Mouse (Mus musculus): ENCODE measurements around the gene Smarcd2. TPM values are rescaled to one million over a fixed set of nuclear protein-coding genes. Genes with fewer than 3 reads are reported as not detected.

Gene Smarcd2
- total and polyA plus RNA-seq, 2 experiments from 2014 or later = 10.7 to 43.0 TPM

DNA sequence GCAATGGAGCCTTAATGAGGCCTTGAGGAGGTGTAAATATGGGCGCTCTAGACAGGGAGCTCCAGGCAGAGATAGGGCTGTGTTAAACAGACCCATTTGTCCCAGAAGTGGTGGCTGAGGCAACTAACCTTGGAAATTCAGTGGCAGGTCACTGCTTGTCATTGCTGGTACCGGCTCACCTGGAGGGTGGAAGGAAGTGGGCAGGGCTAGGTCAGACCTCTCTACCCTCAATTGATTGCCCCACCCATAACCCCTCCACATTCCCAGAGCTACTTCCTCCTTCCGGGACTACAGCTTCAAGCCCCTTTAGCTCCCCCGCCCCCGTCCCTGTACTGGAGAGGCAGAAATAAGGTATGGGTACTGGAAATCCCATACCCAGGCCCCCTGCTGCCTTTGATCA is 40.8 kb upstream of the Smarcd2 start:
- Histone ChIP-seq H3K4me2 (ENCODE audit: low read depth, low read length) (no peak overlapping the region), H3K4me3 (ENCODE audit: low read depth, low read length) (no peak overlapping the region)
- 56% methylated on average over 5 of the region's 5 CpGs for WGBS

DNA sequence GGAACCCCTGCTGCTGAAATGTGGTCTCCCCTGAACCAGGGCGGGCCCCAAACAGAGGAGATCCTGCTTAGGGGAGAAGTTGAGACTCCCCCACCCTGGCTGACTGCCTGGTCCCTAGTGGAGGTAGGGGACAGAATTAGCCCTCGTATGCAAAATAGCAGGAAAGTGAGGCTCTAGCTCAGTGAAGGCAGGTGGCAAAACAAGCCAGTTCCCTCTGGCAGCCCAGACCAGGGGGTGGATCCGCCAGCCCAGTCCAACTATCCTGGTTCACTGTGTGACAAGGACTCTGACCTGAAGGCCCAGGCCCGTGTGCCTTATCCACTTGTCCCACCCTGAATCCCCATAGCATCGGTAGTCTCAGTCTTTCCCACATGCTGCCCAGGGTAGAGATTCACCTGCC is 37.4 kb upstream of the Smarcd2 start:
- DNase-seq (ENCODE audit: low spot score) (no peak), ATAC-seq (ENCODE audit: insufficient read depth, low read depth) (no peak)
- Histone ChIP-seq H3K4me3 (ENCODE audit: low read depth, low read length) (no peak overlapping the region), H3K36me3 (replicated peaks; ENCODE audit: control insufficient read depth, insufficient read depth, low read length) (no peaks in the 10 kb centered on the region), H3K27ac (ENCODE audit: low read depth) (no peak overlapping the region), H3K4me1 (ENCODE audit: control insufficient read depth, insufficient read depth) (no peaks in the 10 kb centered on the region), H3K27me3 (ENCODE audit: control insufficient read depth, insufficient read depth, low read length) (no peaks in the 10 kb centered on the region), H3K4me2 (ENCODE audit: low read depth, low read length) (no peak overlapping the region), H3K9me3 (replicated peaks; ENCODE audit: control insufficient read depth, low read length) (no peaks in the 10 kb centered on the region), H3K9ac (replicated peaks; ENCODE audit: low read depth, low read length) (no peak overlapping the region)
- no peak for TF ChIP-seq CTCF (IDR thresholded peaks at IDR 0.05; ENCODE audit: low read depth)
- no peak for TF ChIP-seq EP300 (IDR thresholded peaks at IDR 0.05; ENCODE audit: low read depth)
- 64% methylated on average over 5 of the region's 5 CpGs for WGBS

More for the DNA sequence above, 40.8 kb upstream of the Smarcd2 start:
- Histone ChIP-seq H3K9me3 (replicated peaks; ENCODE audit: control insufficient read depth, low read length) (no peaks in the 10 kb centered on the region), H3K9ac (replicated peaks; ENCODE audit: low read depth, low read length) (no peak overlapping the region), H3K27me3 (ENCODE audit: control insufficient read depth, insufficient read depth, low read length) (no peaks in the 10 kb centered on the region), H3K4me1 (ENCODE audit: control insufficient read depth, insufficient read depth) (no peaks in the 10 kb centered on the region), H3K27ac (ENCODE audit: low read depth) (no peak overlapping the region), H3K36me3 (replicated peaks; ENCODE audit: control insufficient read depth, insufficient read depth, low read length) (no peaks in the 10 kb centered on the region)
- ATAC-seq (ENCODE audit: insufficient read depth, low read depth) = no peak
- DNase-seq (ENCODE audit: low spot score) = no peak
- TF ChIP-seq EP300 (IDR thresholded peaks at IDR 0.05; ENCODE audit: low read depth) (no peak), CTCF (IDR thresholded peaks at IDR 0.05; ENCODE audit: low read depth) (no peak)

DNA sequence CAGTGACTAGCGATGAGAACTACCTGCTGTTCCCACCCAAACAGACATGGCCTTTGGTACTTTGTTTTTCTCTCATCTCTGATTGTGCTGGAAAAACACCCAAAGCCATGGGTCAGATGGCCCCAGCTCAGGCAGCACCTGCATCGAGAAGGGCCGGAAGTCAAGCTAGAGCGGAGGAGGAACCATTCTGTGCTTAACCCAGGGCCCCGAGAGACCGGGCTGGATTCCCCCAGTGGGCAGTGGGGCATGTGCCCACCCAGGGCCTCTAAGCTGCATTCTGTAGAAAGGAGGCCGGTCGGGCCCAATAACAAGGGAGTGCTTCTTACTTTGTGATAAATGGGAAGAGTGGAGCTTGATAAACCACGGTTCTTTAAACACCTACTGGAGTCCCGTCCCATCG is 35.4 kb upstream of the Smarcd2 start:
- Histone ChIP-seq H3K27me3 (ENCODE audit: control insufficient read depth, insufficient read depth, low read length) (no peaks in the 10 kb centered on the region), H3K36me3 (replicated peaks; ENCODE audit: control insufficient read depth, insufficient read depth, low read length) (no peaks in the 10 kb centered on the region), H3K4me2 (ENCODE audit: low read depth, low read length) (no peak overlapping the region), H3K4me1 (ENCODE audit: control insufficient read depth, insufficient read depth) (no peaks in the 10 kb centered on the region), H3K4me3 (ENCODE audit: low read depth, low read length) (no peak overlapping the region), H3K27ac (ENCODE audit: low read depth) (no peak overlapping the region), H3K9me3 (replicated peaks; ENCODE audit: control insufficient read depth, low read length) (no peaks in the 10 kb centered on the region), H3K9ac (replicated peaks; ENCODE audit: low read depth, low read length) (no peak overlapping the region)
- ATAC-seq (ENCODE audit: insufficient read depth, low read depth) (no peak), DNase-seq (ENCODE audit: low spot score) (no peak)
- WGBS = 71% methylated on average over 11 of the region's 11 CpGs
- no peak for TF ChIP-seq CTCF (IDR thresholded peaks at IDR 0.05; ENCODE audit: low read depth)
- no peak for TF ChIP-seq EP300 (IDR thresholded peaks at IDR 0.05; ENCODE audit: low read depth)

DNA sequence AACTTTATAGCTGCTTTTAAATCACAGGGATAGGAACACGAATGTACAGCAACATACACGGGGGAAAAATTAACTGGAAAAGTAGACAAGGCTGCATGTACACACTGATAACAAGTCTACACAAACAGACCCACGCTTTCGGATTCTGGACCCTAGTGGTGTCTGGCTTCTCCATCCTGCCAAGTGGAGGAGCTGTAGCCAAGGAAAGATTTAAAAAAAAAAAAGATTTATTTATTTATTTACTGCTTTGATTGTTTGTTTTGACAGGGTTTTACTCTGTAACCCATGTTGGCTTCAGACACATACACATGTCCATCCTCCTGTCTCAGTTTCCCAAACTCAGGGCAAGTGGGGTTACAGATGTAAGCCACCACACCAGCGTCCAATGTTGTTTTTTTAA is 34.7 kb upstream of the Smarcd2 start:
- no peaks in the 10 kb centered on the region for H3K4me1 ChIP-seq (ENCODE audit: control insufficient read depth, insufficient read depth)
- ATAC-seq (ENCODE audit: insufficient read depth, low read depth) = no peak
- no peak overlapping the region for H3K9ac ChIP-seq (replicated peaks; ENCODE audit: low read depth, low read length)
- DNase-seq (ENCODE audit: low spot score) = no peak
- WGBS = 50% methylated on average over 5 of the region's 5 CpGs
- no peaks in the 10 kb centered on the region for H3K9me3 ChIP-seq (replicated peaks; ENCODE audit: control insufficient read depth, low read length)
- H3K36me3 ChIP-seq (replicated peaks; ENCODE audit: control insufficient read depth, insufficient read depth, low read length) = no peaks in the 10 kb centered on the region
- H3K4me3 ChIP-seq (ENCODE audit: low read depth, low read length) = no peak overlapping the region
- no peak overlapping the region for H3K27ac ChIP-seq (ENCODE audit: low read depth)
- H3K27me3 ChIP-seq (ENCODE audit: control insufficient read depth, insufficient read depth, low read length) = no peaks in the 10 kb centered on the region
- TF ChIP-seq CTCF (IDR thresholded peaks at IDR 0.05; ENCODE audit: low read depth) = no peak
- TF ChIP-seq EP300 (IDR thresholded peaks at IDR 0.05; ENCODE audit: low read depth) = no peak
- no peak overlapping the region for H3K4me2 ChIP-seq (ENCODE audit: low read depth, low read length)

DNA sequence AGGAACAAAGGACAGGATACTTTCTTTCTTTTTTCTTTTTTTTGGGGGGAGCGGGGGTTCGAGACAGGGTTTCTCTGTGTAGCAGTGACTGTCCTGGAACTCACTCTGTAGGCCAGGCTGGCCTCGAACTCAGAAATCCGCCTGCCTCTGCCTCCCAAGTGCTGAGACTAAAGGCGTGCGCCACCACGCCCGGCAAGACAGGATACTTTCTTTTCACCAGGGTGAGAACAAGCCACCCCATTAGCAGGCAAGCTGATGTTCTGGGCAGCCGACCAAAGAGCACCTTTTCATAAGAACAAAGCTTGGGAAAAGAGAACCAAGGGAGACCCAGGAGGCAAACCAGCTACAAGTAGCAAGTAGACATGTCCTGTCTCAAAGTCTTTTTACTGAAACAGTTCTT is 34.0 kb upstream of the Smarcd2 start:
- Histone ChIP-seq H3K36me3 (replicated peaks; ENCODE audit: control insufficient read depth, insufficient read depth, low read length) (no peaks in the 10 kb centered on the region), H3K4me2 (ENCODE audit: low read depth, low read length) (no peak overlapping the region), H3K4me3 (ENCODE audit: low read depth, low read length) (no peak overlapping the region), H3K9me3 (replicated peaks; ENCODE audit: control insufficient read depth, low read length) (no peaks in the 10 kb centered on the region), H3K27ac (ENCODE audit: low read depth) (no peak overlapping the region), H3K9ac (replicated peaks; ENCODE audit: low read depth, low read length) (no peak overlapping the region), H3K4me1 (ENCODE audit: control insufficient read depth, insufficient read depth) (no peaks in the 10 kb centered on the region), H3K27me3 (ENCODE audit: control insufficient read depth, insufficient read depth, low read length) (no peaks in the 10 kb centered on the region)
- no peak for TF ChIP-seq CTCF (IDR thresholded peaks at IDR 0.05; ENCODE audit: low read depth)
- no peak for TF ChIP-seq EP300 (IDR thresholded peaks at IDR 0.05; ENCODE audit: low read depth)
- ATAC-seq (ENCODE audit: insufficient read depth, low read depth) (no peak), DNase-seq (ENCODE audit: low spot score) (no peak)
- 81% methylated on average over 9 of the region's 9 CpGs for WGBS

DNA sequence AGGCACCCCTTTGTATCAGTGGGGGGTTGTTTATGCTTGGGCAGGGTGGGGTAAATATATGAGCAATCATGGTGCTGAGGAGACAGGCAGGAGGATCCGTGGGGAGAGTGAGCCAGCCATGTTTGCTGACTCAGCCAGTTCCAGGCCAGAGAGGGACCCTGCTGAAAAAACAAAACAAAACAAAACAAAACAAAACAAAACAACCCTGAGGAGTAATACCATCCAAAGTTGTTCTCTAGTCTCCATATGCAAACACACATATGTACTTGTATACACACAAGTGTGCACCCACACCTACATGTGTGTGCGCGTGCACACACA is 33.3 kb upstream of the Smarcd2 start:
- Histone ChIP-seq H3K36me3 (replicated peaks; ENCODE audit: control insufficient read depth, insufficient read depth, low read length) (no peaks in the 10 kb centered on the region), H3K27me3 (ENCODE audit: control insufficient read depth, insufficient read depth, low read length) (no peaks in the 10 kb centered on the region), H3K9ac (replicated peaks; ENCODE audit: low read depth, low read length) (no peak overlapping the region), H3K4me2 (ENCODE audit: low read depth, low read length) (no peak overlapping the region), H3K27ac (ENCODE audit: low read depth) (no peak overlapping the region), H3K4me3 (ENCODE audit: low read depth, low read length) (no peak overlapping the region), H3K4me1 (ENCODE audit: control insufficient read depth, insufficient read depth) (no peaks in the 10 kb centered on the region), H3K9me3 (replicated peaks; ENCODE audit: control insufficient read depth, low read length) (no peaks in the 10 kb centered on the region)
- TF ChIP-seq EP300 (IDR thresholded peaks at IDR 0.05; ENCODE audit: low read depth) = no peak
- TF ChIP-seq CTCF (IDR thresholded peaks at IDR 0.05; ENCODE audit: low read depth) = no peak
- 91% methylated on average over 3 of the region's 3 CpGs for whole genome bisulfite sequencing
- ATAC-seq (ENCODE audit: insufficient read depth, low read depth) = no peak
- DNase-seq (ENCODE audit: low spot score) = no peak
